Mouse (Mus musculus): ENCODE results near the gene Gramd1a. TPM values are rescaled to one million over a fixed set of nuclear protein-coding genes. Genes with fewer than 3 reads are reported as not detected.

The Gramd1a gene
- polyA plus RNA-seq, 1 experiment from 2014 or later: 57.9 TPM

- 85% methylated on average over 6 of the region's 6 CpGs for WGBS
- Histone ChIP-seq H3K4me1 (ENCODE audit: control insufficient read depth, insufficient read depth, low read length) (peaks cover 24% of the 10 kb centered on the region), H3K27me3 (ENCODE audit: control insufficient read depth, insufficient read depth, low read length) (no peaks in the 10 kb centered on the region), H3K36me3 (ENCODE audit: control insufficient read depth, insufficient read depth, low read length) (no peaks in the 10 kb centered on the region), H3K4me3 (replicated peaks; ENCODE audit: low read length) (no peak overlapping the region), H3K4me2 (ENCODE audit: low read depth, low read length) (no peak overlapping the region), H3K9me3 (replicated peaks; ENCODE audit: control insufficient read depth, low read length) (no peaks in the 10 kb centered on the region), H3K27ac (ENCODE audit: low read length) (no peak overlapping the region), H3K9ac (ENCODE audit: low read length) (no peak overlapping the region)
- no peak for ATAC-seq (ENCODE audit: insufficient read depth, low FRiP score)
These were observed 2.0 kb downstream of the Gramd1a start for GRCm38 (mm10) chr7:31153536-31154320.

DNA sequence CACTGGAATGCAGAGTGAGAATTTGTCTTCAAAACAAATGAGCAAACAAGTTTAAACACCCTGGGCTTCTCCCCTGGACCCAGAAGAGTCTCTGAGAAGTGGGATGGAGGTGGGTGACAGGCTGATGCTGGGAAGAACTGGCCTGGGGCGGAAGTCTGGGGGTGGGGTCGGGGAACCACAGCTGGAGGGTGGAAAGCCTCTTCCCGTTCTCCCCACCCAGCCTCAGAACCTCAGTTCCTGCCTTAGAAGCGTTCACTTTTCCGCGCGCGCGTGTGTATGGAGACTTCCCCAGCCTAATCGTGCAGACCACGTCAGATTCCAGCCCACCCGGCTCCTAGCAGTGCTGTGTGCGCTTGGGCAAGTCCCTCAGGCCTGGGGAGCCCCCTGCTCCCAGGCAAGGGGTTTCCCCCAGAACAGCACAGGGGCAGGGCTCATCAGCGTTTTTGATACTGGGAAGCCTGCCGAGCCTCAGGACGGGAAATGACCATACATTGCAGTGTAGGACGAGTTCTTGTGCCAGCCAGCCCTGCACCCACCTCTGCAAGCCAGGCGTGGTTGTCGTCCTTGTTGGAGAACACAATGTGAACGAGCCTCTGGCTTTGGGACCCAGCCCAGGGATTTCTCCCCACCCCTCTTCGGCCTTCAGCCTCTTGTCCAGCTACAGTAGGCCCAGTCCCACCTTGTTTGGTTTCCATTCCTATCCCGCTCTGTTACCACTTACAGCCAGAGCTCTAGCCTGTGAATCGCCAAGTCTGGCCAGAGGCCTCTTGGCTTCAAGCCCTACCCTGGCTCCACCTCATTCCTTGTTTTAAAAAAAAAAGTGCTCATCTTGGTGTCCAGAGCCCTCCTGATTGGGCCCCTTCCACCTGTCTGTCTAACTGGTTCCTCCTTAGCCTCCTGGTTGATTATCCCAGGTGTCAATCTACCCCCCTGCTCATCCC, 4.1 kb downstream of the Gramd1a start:
- Histone ChIP-seq H3K27ac (ENCODE audit: low read length) (peak overlapping the region; percentile 94), H3K36me3 (ENCODE audit: control insufficient read depth, insufficient read depth, low read length) (no peaks in the 10 kb centered on the region), H3K9ac (ENCODE audit: low read length) (peak overlapping the region; percentile 98), H3K27me3 (ENCODE audit: control insufficient read depth, insufficient read depth, low read length) (no peaks in the 10 kb centered on the region), H3K9me3 (replicated peaks; ENCODE audit: control insufficient read depth, low read length) (no peaks in the 10 kb centered on the region), H3K4me1 (ENCODE audit: control insufficient read depth, insufficient read depth, low read length) (peaks cover 37% of the 10 kb centered on the region), H3K4me3 (replicated peaks; ENCODE audit: low read length) (peak overlapping the region; percentile 86), H3K4me2 (ENCODE audit: low read depth, low read length) (peak overlapping the region; percentile 62)
- ATAC-seq (ENCODE audit: insufficient read depth, low FRiP score): peak; percentile 41
- 10% methylated on average over 23 of the region's 23 CpGs for WGBS

DNA sequence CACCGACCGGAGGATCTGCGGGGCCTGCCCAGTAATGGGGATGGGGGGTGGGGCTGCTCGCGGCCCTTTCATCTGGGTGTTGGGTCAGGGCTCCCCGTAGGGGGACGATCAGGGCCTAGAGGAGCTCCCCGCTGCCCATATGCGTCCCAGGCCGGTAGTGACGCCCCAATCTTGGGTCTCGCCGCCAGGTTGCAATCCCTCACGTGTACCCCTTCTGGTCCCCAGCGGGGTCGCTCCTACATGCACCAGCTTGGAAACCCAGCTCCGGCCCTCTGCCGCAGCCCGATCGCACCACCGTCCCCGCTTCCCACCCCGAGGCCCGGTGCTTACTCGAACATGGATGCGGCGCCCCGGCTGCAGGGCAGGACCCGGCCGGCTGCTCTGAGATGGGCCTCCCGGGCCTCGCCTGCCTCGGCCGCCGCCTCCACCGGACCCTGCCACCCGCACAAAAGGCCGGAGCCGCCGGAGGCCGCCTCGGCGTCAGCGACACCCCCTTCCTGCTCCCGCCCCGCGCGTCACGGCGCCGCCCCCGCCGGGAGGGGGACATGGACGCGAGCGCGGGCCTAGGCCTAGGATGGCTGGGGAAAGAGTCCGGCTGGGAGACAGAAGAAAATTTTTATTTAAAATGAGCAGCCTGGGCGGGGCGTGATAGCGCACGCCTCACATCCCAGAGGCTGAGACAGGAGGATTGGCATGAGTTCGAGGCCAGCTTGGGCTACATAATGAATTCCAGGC, 5.0 kb downstream of the Gramd1a start:
- under 1% methylated on average over 63 of the region's 63 CpGs for WGBS
- H3K4me3 ChIP-seq (replicated peaks; ENCODE audit: low read length): peak overlapping the region; percentile 86
- H3K9ac ChIP-seq (ENCODE audit: low read length): peak overlapping the region; percentile 98
- H3K4me1 ChIP-seq (ENCODE audit: control insufficient read depth, insufficient read depth, low read length): peaks cover 44% of the 10 kb centered on the region
- H3K27ac ChIP-seq (ENCODE audit: low read length): peak overlapping the region; percentile 94
- H3K9me3 ChIP-seq (replicated peaks; ENCODE audit: control insufficient read depth, low read length): no peaks in the 10 kb centered on the region
- peak overlapping the region; percentile 62 for H3K4me2 ChIP-seq (ENCODE audit: low read depth, low read length)
- no peaks in the 10 kb centered on the region for H3K27me3 ChIP-seq (ENCODE audit: control insufficient read depth, insufficient read depth, low read length)
- no peaks in the 10 kb centered on the region for H3K36me3 ChIP-seq (ENCODE audit: control insufficient read depth, insufficient read depth, low read length)
- peak; percentile 87 for ATAC-seq (ENCODE audit: insufficient read depth, low FRiP score)

- Histone ChIP-seq H3K36me3 (ENCODE audit: control insufficient read depth, insufficient read depth, low read length) (no peaks in the 10 kb centered on the region), H3K27me3 (ENCODE audit: control insufficient read depth, insufficient read depth, low read length) (no peaks in the 10 kb centered on the region), H3K4me2 (ENCODE audit: low read depth, low read length) (peak overlapping the region; percentile 62), H3K9ac (ENCODE audit: low read length) (peak overlapping the region; percentile 98), H3K9me3 (replicated peaks; ENCODE audit: control insufficient read depth, low read length) (no peaks in the 10 kb centered on the region), H3K4me3 (replicated peaks; ENCODE audit: low read length) (peak overlapping the region; percentile 86), H3K4me1 (ENCODE audit: control insufficient read depth, insufficient read depth, low read length) (peaks cover 40% of the 10 kb centered on the region), H3K27ac (ENCODE audit: low read length) (peak overlapping the region; percentile 94)
- no peak for ATAC-seq (ENCODE audit: insufficient read depth, low FRiP score)
- WGBS: 5% methylated on average over 20 of the region's 20 CpGs
These were observed 5.7 kb downstream of the Gramd1a start for GRCm38 (mm10) chr7:31149751-31150565.

GRCm38 (mm10) chr7:31149271-31149670, 6.4 kb downstream of the Gramd1a start:
- Histone ChIP-seq H3K27ac (ENCODE audit: low read length) (peak overlapping the region; percentile 72), H3K4me1 (ENCODE audit: control insufficient read depth, insufficient read depth, low read length) (peaks cover 40% of the 10 kb centered on the region), H3K36me3 (ENCODE audit: control insufficient read depth, insufficient read depth, low read length) (no peaks in the 10 kb centered on the region), H3K9ac (ENCODE audit: low read length) (peak overlapping the region; percentile 98), H3K9me3 (replicated peaks; ENCODE audit: control insufficient read depth, low read length) (no peaks in the 10 kb centered on the region), H3K4me3 (replicated peaks; ENCODE audit: low read length) (peak overlapping the region; percentile 86), H3K4me2 (ENCODE audit: low read depth, low read length) (peak overlapping the region; percentile 62), H3K27me3 (ENCODE audit: control insufficient read depth, insufficient read depth, low read length) (no peaks in the 10 kb centered on the region)
- ATAC-seq (ENCODE audit: insufficient read depth, low FRiP score): no peak
- WGBS: 28% methylated on average over 9 of the region's 9 CpGs

- peak overlapping the region; percentile 72 for H3K27ac ChIP-seq (ENCODE audit: low read length)
- ATAC-seq (ENCODE audit: insufficient read depth, low FRiP score): no peak; the same call in 1 of the 2 replicates
- H3K4me1 ChIP-seq (ENCODE audit: control insufficient read depth, insufficient read depth, low read length): peaks cover 40% of the 10 kb centered on the region
- peak overlapping the region; percentile 62 for H3K4me2 ChIP-seq (ENCODE audit: low read depth, low read length)
- WGBS: 17% methylated on average over 9 of the region's 9 CpGs
- H3K9me3 ChIP-seq (replicated peaks; ENCODE audit: control insufficient read depth, low read length): no peaks in the 10 kb centered on the region
- H3K27me3 ChIP-seq (ENCODE audit: control insufficient read depth, insufficient read depth, low read length): no peaks in the 10 kb centered on the region
- peak overlapping the region; percentile 86 for H3K4me3 ChIP-seq (replicated peaks; ENCODE audit: low read length)
- peak overlapping the region; percentile 67 for H3K9ac ChIP-seq (ENCODE audit: low read length)
- no peaks in the 10 kb centered on the region for H3K36me3 ChIP-seq (ENCODE audit: control insufficient read depth, insufficient read depth, low read length)
These were observed 6.9 kb downstream of the Gramd1a start for GRCm38 (mm10) chr7:31148756-31149155.

DNA sequence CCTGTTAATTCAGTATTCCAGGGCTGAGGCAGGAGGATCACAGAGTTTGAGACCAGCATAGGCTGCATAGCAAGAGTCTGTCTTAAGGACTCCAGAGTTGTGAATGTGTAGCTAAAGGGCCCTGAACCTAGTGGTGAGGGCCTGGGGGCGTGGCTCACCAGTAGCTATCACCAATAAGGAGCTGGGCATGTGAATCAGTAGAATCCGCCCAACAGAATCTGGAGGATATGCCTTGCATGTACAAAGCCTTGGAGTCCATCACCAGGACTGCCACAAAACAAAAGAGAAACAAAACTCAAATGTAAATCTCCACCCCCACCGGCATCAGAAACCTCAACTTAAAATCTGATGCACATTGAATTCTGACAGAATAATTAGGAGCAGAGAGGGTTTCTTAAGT, 7.6 kb downstream of the Gramd1a start:
- peak overlapping the region; percentile 86; the same call in 1 of the 2 replicates for H3K4me3 ChIP-seq (replicated peaks; ENCODE audit: low read length)
- 67% methylated on average over 3 of the region's 3 CpGs for WGBS
- peak overlapping the region; percentile 72 for H3K27ac ChIP-seq (ENCODE audit: low read length)
- no peak for ATAC-seq (ENCODE audit: insufficient read depth, low FRiP score)
- peaks cover 4% of the 10 kb centered on the region; the same call in 1 of the 2 replicates for H3K36me3 ChIP-seq (ENCODE audit: control insufficient read depth, insufficient read depth, low read length)
- H3K4me2 ChIP-seq (ENCODE audit: low read depth, low read length): peak overlapping the region; percentile 62; the same call in 1 of the 2 replicates
- H3K4me1 ChIP-seq (ENCODE audit: control insufficient read depth, insufficient read depth, low read length): peaks cover 40% of the 10 kb centered on the region
- H3K9me3 ChIP-seq (replicated peaks; ENCODE audit: control insufficient read depth, low read length): no peaks in the 10 kb centered on the region
- H3K27me3 ChIP-seq (ENCODE audit: control insufficient read depth, insufficient read depth, low read length): no peaks in the 10 kb centered on the region
- peak overlapping the region; percentile 67 for H3K9ac ChIP-seq (ENCODE audit: low read length)

DNA sequence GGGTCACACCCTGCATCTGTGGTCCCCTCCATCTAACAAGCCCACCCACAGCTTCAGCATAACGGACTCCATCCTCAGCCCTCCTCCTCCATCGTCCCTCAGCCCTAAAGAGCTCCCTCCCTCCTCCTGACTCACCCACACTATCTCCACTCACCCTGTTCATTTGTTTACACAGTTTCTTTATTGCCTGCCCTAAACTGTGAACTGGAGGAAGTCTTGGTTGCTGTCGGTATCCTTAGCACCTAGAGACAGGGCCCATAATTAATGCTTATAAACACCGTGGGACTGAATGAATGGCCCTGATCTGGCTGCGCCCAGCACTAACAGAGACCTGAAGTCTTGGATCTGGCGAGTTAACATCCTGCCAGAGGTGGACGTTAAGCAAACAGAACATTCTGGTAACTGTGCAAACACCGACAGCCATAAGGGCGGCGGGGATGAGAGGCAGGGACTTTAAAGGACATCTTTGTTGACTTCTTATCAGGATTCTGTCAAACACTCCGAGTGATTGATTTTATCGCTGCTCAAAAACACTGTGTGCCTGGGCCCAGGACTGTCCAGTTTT, 10.0 kb downstream of the Gramd1a start:
- Histone ChIP-seq H3K27ac (ENCODE audit: low read length) (peak overlapping the region; percentile 49), H3K4me2 (ENCODE audit: low read depth, low read length) (no peak overlapping the region), H3K4me1 (ENCODE audit: control insufficient read depth, insufficient read depth, low read length) (peaks cover 33% of the 10 kb centered on the region), H3K9ac (ENCODE audit: low read length) (0 out of 2 replicates have a peak overlapping the region, but pooled peaks have one; percentile 31), H3K4me3 (replicated peaks; ENCODE audit: low read length) (no peak overlapping the region), H3K9me3 (replicated peaks; ENCODE audit: control insufficient read depth, low read length) (no peaks in the 10 kb centered on the region), H3K27me3 (ENCODE audit: control insufficient read depth, insufficient read depth, low read length) (no peaks in the 10 kb centered on the region), H3K36me3 (ENCODE audit: control insufficient read depth, insufficient read depth, low read length) (peaks cover 22% of the 10 kb centered on the region)
- peak; percentile 10; the same call in 1 of the 2 replicates for ATAC-seq (ENCODE audit: insufficient read depth, low FRiP score)
- 22% methylated on average over 12 of the region's 12 CpGs for WGBS

All from stomach, embryonic 16.5 days (tissue).